Mouse (Mus musculus): ENCODE data around the gene Slc35c1. TPM values are rescaled to one million over a fixed set of nuclear protein-coding genes. Genes with fewer than 3 reads are reported as not detected.

Slc35c1 gene
- total RNA-seq, 2 experiments from 2014 or later, result 28.7 to 82.5 TPM

DNA sequence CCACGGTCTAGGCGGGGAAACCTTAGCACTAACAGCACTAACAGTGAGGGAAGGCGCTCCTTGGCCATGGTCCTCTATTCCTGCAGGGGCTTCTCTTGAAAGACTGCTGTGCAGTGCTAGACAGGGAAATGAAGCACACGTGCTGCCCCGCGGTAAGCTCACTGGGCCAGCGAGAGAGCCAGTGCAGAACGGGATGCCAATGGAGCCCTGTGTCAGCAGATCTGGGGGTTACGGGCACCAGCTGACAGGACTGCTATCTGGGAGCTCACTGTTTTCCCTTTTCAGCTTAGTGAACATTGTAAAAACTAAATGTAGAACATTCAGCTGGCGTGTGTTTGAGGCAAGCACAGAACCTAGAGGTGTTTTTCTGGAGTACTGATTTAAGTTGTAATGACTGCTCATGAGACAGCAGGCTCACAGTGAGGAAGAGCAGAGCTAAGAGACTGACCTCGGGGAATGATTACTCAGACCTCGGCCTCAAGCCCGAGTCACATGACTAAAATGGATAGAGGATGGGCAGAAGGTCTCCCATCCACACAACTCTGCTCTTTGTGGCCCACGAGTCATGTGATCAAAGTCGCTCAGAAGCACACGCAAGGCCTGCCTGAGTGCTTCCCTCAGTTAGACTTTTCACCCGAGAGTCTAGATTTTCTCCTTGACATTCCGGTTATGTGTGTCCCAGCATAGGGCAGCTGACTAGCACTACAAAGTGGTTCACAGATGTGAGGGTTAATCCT lies 51.9 kb downstream of the Slc35c1 start:
- ATAC-seq (ENCODE audit: poor library complexity, severe bottlenecking), result no peak

DNA sequence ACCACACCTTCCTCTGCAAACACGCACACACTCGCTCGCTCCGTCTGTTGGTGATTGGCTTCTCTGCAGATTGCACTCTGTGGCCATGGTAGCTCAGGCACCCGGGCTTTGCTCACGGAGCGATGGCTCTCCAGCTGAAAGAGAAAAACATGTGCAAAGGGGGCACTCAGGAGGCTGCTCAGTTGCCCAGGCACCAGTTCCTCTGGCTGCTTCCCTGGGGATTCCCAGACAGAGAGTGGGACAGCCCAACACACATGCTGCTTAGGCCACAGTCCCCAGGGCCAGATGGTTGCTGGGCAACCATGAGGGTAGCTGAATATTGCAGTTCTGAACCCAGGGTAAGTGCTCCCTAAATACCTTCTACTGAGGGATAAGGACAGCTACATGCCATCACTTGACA lies 54.7 kb downstream of the Slc35c1 start:
- no peak for ATAC-seq (ENCODE audit: poor library complexity, severe bottlenecking)

DNA sequence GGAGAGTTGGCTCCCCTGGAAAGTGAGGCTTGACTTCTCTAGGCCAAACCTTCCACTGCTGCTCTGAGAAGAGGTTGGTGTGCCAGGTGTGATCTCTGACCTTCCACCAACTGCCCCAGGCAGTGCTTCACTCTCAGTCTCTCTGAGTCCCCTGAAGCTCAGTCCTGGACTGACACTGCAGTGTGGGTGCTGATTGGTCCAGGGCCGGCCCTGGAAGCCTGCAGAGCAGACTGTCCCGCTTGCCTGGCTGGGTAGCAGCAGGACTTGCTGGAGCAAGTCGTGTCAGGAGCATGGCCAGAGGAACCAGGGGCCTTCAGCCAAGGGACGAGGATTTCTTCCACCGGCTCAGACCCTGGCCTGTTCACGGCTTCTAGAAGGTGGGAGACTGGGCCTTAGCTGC lies 55.6 kb downstream of the Slc35c1 start:
- ATAC-seq (ENCODE audit: poor library complexity, severe bottlenecking), result no peak

DNA sequence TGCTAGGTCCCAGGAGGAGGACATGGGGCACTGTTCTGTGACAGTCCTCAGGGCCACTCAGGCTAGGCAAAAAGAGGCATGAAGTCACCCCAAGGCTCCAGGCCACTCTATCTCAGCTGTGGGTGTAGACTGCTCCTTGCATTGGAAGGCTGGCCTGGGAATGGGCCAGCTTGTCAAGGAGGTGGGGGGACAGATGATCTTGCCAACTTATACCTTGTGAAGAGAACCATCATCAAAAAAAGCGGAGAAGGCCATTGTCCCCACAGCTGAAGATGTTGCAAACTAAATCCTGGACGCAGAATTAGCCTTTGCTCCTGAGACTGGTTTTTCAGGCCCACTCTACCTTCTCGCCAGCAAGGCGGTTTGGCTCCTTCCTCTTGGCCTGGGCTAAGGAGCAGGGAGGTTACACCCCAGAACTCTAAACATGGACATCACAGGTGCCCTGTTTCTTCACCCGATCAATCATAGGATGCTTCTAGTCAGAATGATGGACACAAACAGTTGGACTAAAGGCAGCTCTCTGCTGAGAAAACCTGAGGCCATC lies 56.5 kb downstream of the Slc35c1 start:
- ATAC-seq (ENCODE audit: poor library complexity, severe bottlenecking), result no peak

Other genes with a start within 250 kb of the Slc35c1 start
- gene Pex16, start 85.9 kb downstream of the Slc35c1 start, total RNA-seq (2015), result 13.8 and 18.1 TPM in 2 replicates
- gene Pex16, start 85.9 kb downstream of the Slc35c1 start, total RNA-seq (2017), result 7.4 and 17.4 TPM in 2 replicates
- gene Large2, start 85.7 kb downstream of the Slc35c1 start, total RNA-seq (2015), result not detected in 2 replicates
- not detected in 2 replicates for gene Large2, start 85.7 kb downstream of the Slc35c1 start, total RNA-seq (2017)
- 2.6 and 3.5 TPM in 2 replicates for gene 1700029I15Rik, start 78.0 kb downstream of the Slc35c1 start, total RNA-seq (2015)
- gene 1700029I15Rik, start 78.0 kb downstream of the Slc35c1 start, total RNA-seq (2017), result 1.5 and 3.1 TPM in 2 replicates
- gene Mapk8ip1, start 59.3 kb downstream of the Slc35c1 start, total RNA-seq (2015), result not detected in 2 replicates
- 0.04 TPM in 1 of 2 replicates, not detected in the other for gene Mapk8ip1, start 59.3 kb downstream of the Slc35c1 start, total RNA-seq (2017)
- gene Cry2, start 26.5 kb downstream of the Slc35c1 start, total RNA-seq (2015), result 3.5 and 4.1 TPM in 2 replicates
- 3.2 and 4.3 TPM in 2 replicates for gene Cry2, start 26.5 kb downstream of the Slc35c1 start, total RNA-seq (2017)
- 0.91 and 1.3 TPM in 2 replicates for gene Chst1, start 139.2 kb upstream of the Slc35c1 start, total RNA-seq (2015)
- 1.0 and 1.1 TPM in 2 replicates for gene Chst1, start 139.2 kb upstream of the Slc35c1 start, total RNA-seq (2017)